Mouse (Mus musculus): ENCODE measurements around the gene Mcpt8. TPM values are rescaled to one million over a fixed set of nuclear protein-coding genes. Genes with fewer than 3 reads are reported as not detected.
"Not testable (repeated sequence)": the region's sequence is repeated elsewhere in the genome, so short reads cannot be mapped to it uniquely, and the experiment has no call there.

Mcpt8 gene
- not detected for total RNA-seq (2021)

DNA sequence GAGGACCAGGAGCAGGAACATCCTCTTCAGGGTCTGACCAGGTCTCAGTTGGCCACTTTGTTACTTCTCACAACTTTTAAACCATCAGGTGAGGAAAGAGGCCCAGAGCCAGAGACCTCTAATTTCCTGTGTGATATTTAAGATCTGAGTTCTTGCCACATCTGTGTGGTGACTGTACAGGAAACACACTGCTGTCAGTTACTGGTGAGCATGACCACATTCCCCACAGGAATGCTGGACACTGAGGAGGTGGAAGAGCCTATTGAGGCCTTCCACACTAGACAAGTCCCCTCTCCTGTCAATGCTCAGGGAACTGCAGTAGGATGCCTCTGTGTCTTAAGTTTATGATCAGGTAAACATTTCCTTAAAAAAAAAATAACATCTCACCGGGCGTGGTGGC is at the start of gene Mcpt8:
Gene Mcpt8, minus strand, starts transcription at position 107 of the 400 bp plus-strand sequence.
- DNase-seq: no peak

DNA sequence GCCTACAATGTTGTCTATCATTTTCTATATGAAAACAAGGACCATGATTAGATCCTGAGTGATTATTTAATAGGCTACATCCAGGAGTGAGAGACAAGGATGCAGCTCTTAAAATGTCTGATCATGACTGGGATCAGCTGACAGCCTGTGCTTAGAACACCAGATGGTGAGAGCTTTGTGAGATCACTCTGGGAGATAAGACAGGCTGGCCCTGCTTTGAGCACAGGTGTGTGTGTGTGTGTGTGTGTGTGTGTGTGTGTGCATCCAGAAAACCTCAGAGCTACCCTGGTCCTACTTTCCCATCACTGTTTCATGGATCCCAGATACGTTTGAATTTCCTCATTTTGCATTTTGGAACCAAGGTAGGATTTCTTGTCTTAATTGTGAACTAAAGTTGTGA is 48.6 kb upstream of the Mcpt8 start:
- not testable (repeated sequence) for DNase-seq

DNA sequence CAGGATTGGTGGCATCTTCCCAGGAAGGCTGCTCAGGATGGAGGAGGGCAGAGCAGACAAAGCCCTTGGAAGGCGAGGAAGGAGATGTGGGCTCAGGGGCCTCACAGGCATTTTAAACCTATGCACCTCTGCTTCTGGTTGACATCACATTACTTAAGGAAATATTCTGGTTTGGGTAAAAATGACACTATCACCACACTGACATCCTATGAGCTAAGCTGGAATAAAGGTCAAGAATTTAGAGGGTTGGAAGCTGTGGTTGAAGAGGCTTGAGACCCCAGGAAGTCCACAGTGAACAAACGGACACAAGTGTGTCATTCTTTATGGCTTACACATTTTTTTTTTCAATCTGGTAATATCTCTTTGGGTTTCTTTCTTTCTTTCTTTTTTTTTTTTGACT is 47.4 kb upstream of the Mcpt8 start, which contains the start of gene Gzmd:
Gene Gzmd, minus strand, starts transcription at position 101 of the 400 bp plus-strand sequence.
- DNase-seq: not testable (repeated sequence)

DNA sequence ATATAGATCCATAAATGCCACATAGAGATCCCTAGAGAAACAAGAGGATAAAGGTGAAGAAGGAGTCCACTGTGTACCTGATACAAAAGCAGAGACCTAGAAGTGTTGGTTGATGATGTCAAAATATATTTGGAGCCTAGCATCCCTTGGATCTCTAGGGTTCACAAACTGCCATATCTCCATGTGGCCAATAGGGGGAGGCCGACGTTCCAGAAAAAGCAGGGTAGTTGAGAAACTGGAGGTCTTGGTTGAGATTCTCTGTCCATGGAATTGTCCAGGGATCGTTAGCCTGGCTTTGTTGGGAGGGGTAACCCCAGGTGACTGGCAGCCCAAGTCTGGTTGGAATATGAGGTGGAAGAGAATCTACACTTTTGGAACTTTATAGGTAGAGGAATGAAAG is 43.3 kb upstream of the Mcpt8 start:
- DNase-seq: no peak

DNA sequence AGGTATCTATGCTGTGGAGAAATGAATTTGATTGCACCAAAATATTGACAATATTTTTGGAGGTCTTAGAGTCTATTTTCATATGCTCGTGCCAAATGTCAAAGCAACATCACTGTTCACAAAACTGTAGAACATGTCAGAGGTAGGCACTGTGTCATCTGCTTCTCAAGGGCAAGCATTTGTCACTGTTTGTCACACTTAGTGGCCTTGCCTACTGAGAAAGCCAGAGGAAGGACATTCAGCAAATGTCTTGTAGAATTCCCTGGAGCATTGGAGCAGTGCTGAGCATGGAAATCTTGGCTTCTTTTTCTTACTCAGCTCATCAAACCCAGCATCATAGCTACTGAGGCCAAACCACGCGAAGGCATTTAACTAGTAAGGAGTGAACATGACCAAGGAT is 38.4 kb upstream of the Mcpt8 start:
- DNase-seq: no peak

DNA sequence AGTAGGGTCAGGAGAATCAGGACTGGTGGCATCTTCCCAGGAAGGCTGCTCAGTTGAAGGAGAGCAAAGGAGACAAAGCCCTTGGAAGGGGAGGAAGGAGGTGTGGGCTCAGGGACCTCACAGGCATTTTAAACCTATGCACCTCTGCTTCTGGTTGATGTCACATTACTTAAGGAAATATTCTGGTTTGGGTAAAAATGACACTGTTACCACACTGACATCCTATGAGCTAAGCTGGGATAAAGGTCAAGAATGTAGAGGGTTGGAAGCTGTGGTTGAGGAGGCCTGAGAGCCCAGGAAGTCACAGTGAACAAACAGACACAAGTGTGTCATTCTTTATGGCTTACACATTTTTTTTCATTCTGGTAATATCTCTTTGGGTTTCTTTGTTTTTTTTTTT is 35.5 kb upstream of the Mcpt8 start, which contains the start of gene Gzme:
Gene Gzme, minus strand, starts transcription at position 101 of the 400 bp plus-strand sequence.
- no peak for DNase-seq

DNA sequence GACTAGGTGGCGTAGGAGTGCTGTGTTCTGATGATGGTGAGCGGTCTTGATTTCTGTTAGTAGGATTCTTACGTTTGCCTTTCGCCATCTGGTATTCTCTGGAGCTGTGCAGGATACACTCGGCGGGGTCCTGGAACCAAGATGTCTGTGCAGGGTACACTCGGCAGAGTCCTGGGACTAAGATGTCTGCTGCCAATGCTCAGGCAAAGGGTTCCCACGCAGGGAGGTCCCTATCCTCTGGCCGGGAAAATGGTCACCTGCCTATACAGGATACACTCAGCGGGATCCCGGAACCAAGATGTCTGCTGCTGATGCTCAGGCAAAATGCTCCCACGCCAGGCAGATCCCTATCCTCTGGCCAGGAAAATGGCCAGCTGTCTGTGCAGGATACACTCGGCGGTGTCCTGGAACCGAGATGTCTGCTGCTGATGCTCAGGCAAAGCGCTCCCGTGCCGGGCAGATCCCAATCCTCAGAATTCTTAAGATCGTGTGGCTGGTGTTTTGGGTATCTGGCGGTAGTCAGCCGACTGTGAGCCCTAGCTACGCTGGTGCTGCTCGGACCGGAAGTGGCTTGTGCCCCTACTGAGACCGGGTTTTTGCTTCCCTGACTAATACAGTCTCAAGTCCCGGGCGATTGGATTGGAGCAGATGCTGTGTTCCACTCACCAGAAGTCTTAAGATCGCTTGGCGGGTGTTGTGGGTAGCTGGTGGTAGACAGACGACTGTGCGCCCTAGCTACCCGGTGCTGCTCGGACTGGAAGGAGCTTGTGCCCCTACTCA is 30.6 kb upstream of the Mcpt8 start:
- DNase-seq: not testable (repeated sequence)

DNA sequence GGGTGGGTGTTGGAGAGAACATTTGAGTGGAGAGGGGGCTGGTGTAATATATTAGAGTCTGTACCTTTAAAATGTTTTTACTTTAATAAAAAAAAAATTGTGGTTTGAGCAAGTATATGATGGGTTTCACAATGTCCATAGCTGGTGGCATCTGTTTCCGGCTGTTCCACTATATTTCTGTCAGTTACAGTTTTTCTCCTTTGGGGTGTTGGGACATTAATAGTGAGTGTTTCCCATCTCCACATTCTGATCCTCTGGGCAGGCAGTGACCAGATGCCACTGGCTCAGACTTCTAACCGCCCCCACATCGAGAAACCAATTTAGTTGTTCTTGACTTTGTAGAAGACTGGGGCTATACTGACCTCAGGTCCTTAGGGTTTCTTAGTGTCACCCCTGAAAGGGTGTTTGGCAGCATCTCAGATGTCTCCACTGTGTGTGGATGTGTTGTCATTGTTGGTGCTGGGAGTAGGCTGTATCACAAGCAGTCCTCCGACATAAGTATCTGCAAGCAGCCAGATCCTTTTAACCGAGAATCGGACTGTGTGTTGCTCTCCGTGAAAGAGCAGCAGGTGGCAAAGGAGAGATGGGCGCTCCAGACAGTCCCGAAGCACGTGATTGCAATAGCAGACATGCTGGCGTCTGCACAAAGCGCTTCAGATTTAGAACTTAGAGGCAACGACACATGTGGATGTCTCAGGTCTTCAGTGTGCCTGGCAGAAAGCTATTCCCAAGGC is 20.5 kb upstream of the Mcpt8 start:
- no peak for DNase-seq

DNA sequence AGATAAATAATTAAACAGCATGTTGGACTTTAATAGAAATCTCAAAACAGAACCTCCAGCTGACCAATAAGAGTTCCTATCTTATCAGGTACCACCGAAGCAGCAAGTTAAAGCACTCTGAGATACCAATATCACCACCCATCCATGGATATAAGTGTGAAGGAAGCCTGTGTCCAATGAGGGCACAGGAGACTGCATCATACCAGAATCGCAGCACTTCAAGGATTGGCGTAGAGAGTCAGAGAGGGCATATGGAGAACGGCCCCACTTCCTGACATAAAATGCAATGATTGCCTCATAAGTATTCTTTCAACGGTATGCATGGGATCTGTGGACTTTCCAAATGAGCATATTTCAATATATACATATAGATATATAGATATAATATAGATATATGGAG is 19.9 kb upstream of the Mcpt8 start:
- no peak for DNase-seq

DNA sequence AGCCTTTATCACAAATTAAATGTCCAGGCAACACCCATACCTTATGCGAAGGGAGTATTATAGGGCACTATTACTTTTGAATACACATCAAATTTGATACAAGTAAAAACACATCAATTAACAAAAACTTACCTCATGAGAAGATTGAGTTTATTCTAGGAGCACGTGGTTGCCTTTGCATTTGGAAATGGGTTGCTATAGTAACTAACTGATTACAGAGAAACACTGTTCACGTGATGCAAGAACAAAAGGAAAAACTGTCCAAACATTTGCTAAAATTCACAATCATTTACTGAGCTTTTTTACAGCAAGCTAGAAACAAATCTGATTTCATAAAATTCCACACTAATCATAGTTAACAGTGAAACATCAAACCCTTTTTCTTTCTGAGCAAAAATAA is 18.4 kb upstream of the Mcpt8 start:
- DNase-seq: no peak

DNA sequence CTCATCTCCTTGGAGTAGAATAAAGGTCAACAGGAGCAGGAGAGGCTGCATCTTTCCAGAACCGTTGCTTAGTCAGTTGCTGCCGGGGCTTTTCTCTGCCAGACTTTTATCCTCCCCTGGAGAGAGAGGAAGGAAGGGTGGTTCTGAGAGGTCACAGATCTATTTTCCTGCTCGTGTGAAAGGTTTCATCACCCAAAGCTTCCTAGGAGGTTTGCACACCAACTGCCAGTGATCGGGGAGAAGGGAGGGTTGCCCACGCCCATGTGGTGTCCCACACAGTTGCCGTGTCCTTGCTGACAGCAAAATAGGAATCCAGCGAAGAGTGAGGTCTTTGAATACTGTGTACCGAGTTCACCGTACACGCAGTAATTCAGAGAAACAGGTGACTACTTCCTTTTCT is 17.3 kb upstream of the Mcpt8 start, which contains the start of gene Ctsg:
Gene Ctsg, minus strand, starts transcription at position 189 of the 400 bp plus-strand sequence.
- no peak for DNase-seq

DNA sequence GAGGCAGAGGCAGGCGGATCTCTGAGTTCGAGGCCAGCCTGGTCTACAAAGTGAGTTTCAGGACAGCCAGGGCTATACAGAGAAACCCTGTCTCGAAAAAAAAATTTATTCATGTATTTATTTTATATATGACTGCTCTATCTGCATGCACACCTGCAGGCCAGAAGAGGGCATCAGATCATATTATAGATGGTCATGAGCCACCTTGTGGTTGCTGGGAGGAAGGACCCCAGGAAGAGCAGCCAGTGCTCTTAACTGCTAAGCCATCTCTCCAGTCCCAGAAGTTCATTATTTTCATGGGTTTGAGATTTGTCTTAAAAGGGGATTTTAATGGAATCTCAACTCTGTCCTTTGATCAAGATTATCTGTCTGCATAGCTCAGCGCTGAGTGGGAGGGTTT is 13.9 kb upstream of the Mcpt8 start:
- no peak for DNase-seq

DNA sequence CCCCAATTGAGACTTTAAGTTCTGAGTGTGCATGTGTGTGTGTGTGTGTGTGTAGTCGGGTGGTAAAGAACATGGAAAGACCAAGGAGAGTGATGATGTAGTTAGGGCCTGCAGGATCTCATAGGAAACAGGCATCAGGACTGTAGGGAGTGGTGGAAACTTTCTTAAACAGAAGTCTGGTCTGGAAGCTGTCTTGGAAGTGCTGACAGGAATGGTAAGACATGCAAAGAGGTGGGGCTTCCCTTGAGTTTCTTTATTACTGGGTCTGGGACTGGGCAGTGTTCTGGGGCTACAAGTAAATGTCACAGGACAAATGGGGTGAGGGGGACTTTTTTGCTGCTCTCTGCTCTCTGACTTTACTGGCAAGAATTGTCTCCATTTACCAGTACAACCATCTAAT is 12.5 kb upstream of the Mcpt8 start:
- no peak for DNase-seq

DNA sequence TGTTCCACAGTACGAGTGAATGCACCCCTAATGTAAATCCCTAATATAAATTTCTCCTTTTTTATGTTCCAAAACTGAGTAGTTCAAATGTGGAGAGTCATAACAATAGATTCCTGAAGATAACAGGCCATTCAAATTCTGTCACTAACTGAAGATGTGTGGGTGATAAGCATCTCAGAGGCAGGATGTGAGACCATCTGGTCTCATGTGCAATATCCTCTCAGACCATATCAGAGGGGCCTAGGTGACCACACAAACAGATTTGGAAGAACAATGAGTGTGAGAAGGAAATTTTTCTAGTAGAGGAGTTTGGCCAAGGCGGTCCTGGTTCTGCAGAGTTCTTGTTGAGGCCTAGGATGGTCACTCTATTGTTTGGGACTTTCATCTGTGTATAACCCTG is 8.3 kb upstream of the Mcpt8 start:
- no peak for DNase-seq

DNA sequence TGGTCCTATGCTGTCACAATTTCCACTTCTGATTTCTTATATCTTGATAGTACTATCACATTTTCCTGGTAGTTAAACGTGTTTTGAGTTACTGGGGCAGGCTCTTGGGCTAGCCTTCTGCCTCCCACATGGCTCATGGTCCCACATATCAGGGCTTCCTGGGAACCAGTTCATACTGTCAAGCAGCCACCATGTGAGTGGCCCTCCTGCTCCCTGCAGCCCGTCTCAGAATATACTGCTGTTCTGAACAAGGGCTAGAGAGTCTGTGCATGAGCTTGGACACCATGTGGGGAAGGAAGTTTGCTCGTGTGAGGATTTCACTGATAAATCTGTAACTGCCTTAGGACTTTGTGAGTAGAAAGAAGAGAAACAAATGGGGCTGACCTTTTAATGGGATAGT is 1.6 kb upstream of the Mcpt8 start:
- DNase-seq: no peak

DNA sequence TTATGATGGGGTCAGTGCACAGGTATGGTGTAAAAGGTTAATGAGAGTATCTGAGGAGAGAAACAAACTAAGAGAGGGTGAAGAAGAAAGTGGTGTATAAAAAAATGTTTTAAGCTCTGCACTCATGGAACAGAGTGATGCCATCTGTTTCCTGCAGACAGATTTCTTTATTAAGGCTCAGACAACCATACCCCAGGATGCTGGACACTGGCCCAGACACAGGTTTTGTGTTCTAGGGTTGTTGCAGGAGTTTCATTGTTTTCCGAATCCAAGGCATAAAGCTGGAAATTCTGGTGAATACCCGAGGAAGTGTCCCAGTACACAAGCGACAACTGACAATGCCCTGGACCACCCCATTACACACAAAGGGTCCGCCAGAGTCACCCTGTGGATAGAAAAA is 3.1 kb downstream of the Mcpt8 start:
- no peak for DNase-seq

DNA sequence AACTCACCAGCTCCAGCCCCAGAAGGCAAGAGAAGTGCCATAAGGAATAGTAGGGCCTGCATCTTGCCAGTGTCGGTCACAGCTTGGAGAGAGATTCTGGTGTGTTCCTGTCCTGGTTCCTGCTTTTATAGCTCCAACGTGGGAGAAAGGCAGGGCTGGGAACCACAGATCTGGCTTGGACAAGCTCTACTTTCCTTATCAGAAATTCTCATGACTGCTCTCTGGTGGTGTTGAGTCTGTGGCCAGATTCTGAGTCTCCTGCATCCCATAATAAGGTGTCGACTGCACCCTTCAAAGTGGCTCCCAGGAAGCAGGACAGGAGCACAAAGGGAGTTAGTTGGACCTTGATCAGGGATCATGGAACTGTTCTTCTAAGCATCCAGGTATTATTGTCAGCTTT is 22.9 kb downstream of the Mcpt8 start, which contains the start of gene Mcpt4:
Gene Mcpt4, minus strand, starts transcription at position 101 of the 400 bp plus-strand sequence.
- DNase-seq: not testable (repeated sequence)

DNA sequence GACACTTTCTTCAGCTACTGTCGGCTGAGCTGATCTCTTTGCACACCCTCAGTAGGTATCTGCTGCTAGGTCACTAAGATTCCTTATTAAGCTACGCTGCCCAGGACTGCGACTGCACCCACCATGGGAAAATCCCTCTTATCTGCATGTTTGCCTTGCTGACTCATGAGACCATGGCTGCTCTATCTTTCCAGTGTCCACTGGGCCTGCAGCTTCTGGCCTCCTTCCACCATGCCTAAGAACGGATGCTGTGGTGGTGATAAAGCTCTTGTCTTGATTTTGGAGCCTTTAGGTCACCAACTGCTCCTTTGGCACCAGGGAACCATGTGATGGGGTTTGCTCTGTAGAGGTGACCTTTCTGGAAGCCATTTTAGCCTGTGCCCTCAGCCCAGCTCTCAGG is 27.4 kb downstream of the Mcpt8 start:
- no peak for DNase-seq

DNA sequence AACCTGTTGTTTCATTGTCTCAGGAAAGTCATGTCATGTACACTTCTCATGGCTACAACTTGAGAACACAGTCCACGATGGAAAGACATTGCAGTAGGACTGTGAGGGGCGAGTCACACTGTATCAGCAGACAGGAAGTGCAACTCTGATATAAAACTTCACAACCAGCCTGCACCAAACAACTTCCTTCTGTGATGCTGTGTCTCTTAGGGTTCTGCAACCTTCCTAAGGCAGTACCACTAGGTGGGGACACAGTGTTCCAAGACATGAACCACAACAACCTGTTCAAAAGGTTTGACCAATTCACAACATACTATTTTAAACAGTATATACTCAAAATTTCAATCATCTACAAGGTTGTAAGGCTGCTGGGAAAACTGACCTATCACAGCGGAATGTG is 29.7 kb downstream of the Mcpt8 start:
- no peak for DNase-seq

DNA sequence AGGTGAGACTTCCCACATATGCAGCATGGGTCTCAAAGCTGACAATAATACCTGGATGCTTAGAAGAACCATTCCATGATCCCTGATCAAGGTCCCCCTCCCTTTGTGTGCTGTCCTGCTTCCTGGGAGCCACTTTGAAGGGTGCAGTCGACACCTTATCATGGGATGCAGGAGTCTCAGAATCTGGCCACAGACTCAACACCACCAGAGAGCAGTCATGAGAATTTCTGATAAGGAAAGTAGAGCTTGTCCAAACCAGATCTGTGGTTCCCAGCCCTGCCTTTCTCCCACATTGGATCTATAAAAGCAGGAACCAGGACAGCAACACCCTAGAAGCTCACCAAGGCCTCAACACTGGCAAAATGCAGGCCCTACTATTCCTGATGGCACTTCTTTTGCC is 43.3 kb downstream of the Mcpt8 start, which contains the start of gene Mcpt2:
Gene Mcpt2, plus strand, starts transcription at position 250 of the 400 bp plus-strand sequence.
- DNase-seq: not testable (repeated sequence)

DNA sequence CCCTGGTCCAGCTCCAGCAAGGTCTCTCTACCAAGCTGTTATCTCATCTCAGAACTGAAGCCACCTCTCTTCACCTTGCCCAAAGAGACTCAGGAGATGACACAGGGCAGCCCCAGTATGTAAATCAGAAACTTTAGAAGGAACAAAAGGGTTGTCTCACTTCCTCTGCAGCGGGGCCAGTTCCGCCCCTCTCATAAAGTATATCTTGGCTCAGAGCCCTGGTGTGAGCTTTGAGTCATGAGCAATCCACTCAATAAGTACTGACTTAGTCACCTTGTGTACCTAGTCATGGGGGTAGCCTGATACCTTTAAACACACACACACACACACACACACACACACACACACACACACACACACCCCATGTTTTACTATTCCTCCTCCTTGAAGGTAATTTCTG is 50.6 kb downstream of the Mcpt8 start:
- no peak for DNase-seq
